Mouse (Mus musculus) left cerebral cortex, postnatal 4 days (tissue): ENCODE results near the gene Hectd1. TPM values are rescaled to one million over a fixed set of nuclear protein-coding genes. Genes with fewer than 3 reads are reported as not detected.

Experiments used
- DNase-seq: peaks from one replicate; pipeline ENCODE4 v3.0.0-alpha.2; 2022
- intact Hi-C: fragments of 180-260 bp; cut with DNase I; formaldehyde crosslinking; loops from one replicate; pipeline ENCODE4 v1.15.1; 2025
- total RNA-seq, 2 experiments: library from RNA; stranded (reverse); gene quantifications; 2 replicates each; pipeline ENCODE4 v1.2.3; 2021

The Hectd1 gene
- total RNA-seq: 10 to 100 TPM; 93.8 to 99.4 TPM

- intact Hi-C loops: loop anchor here (5.0 kb wide), 1 partner anchor 173 kb away; no protein-coding TSS in a partner anchor
- DNase-seq: peak; percentile 78
These were observed at the start of gene Hectd1 for GRCm38 (mm10) chr12:51829290-51830076. Hectd1 (minus strand) TSS chr12:51829536.

DNA sequence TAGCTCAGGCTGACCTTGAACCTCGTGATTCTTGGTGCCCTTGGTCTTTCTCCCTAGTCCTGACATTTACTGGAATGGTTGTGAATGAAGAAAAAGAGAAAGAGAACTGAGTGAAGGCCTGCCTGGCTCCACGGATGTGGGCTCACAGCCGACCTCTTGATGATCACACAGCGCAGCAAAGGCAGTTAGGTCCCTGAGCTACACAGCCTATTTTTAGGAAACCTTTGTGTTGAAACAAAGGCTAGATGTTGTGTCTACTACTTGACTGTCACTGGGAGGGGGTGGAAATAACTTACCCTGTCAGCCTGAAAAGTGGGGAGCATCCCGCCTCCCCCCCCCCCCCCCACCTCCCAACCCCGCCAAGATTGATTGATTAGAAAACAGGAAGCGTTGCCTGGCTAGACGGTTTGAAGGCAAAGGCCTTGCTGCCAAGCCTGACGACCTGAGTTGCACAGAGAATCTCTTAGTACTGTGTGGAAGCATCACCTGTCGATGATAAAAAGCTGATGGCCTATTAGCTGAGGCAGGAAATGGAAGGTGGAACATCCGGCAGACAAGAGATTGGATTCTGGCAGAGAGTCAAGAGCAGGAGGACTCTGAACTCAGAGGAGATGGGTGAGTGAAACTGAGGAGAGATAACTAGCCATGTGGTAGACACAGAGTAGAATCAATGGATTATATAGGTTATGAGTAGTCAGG lies 42.3 kb upstream of the Hectd1 start:
- intact Hi-C loops: no loop called here
- DNase-seq: no peak

- DNase-seq: no peak
- intact Hi-C loops: no loop called here
These were observed 40.2 kb upstream of the Hectd1 start for GRCm38 (mm10) chr12:51869511-51869910.

DNA sequence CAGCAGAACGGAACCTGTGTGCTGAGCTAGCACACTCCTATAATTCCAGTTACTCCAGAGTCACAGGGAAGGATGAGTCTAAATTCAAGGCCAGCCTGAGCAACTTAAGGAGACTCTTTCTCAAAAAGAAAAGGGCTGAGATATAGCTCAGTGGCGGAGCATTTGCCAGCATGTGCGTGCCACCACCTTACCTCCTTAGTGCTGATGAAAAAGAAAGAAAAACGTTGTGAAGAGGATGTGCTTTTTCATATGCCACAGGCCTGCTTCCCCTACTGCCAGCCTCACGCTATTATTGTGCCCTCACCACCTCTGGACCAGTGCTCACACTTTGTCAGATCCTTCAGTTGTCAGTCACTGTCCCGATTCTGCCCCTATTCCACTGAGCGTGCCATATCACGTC lies 37.7 kb upstream of the Hectd1 start:
- intact Hi-C loops: no loop called here

DNA sequence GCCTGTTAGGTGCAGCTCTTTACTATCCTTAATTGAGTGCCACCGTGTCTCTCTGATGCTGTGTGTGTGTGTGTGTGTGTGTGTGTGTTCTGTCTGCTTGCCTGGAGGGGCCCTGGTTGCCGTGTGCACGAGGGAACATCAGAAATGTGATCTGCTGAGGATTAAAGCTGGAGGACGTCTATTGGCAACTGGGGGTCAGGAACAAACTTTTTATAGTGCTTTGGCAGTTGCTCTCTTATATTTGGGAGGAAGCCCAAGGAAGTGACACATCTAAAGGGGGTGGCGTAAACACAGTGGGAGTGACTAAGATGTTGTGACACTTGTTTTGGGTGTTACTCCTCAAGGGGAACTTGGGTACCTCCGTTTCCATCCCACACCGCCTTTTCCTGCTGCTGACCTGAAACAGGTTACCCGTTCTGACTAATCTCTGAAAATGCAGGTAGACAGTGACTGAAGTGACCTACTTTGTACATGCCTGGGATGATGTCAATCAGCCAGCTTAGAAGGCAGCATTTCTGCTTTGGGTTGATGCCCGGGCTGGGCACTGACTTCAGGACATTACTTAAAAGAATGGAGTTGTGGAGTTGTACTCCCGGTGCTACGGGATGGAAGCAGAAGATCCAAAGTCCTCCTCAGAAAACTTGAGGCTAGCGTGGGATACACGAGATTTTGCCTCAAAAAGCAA lies 37.0 kb upstream of the Hectd1 start:
- peak; percentile 8 for DNase-seq
- intact Hi-C loops: no loop called here

More for the DNA sequence above, 37.7 kb upstream of the Hectd1 start:
- DNase-seq: no peak

GRCm38 (mm10) chr12:51865790-51866179 lies 36.4 kb upstream of the Hectd1 start:
- no peak for DNase-seq

GRCm38 (mm10) chr12:51865061-51865789 lies 35.9 kb upstream of the Hectd1 start:
- intact Hi-C loops: no loop called here

More at GRCm38 (mm10) chr12:51865790-51866179, 36.4 kb upstream of the Hectd1 start:
- intact Hi-C loops: no loop called here

GRCm38 (mm10) chr12:51863116-51864002 lies 34.0 kb upstream of the Hectd1 start:
- no peak for DNase-seq
- intact Hi-C loops: no loop called here

More at GRCm38 (mm10) chr12:51865061-51865789, 35.9 kb upstream of the Hectd1 start:
- no peak for DNase-seq

DNA sequence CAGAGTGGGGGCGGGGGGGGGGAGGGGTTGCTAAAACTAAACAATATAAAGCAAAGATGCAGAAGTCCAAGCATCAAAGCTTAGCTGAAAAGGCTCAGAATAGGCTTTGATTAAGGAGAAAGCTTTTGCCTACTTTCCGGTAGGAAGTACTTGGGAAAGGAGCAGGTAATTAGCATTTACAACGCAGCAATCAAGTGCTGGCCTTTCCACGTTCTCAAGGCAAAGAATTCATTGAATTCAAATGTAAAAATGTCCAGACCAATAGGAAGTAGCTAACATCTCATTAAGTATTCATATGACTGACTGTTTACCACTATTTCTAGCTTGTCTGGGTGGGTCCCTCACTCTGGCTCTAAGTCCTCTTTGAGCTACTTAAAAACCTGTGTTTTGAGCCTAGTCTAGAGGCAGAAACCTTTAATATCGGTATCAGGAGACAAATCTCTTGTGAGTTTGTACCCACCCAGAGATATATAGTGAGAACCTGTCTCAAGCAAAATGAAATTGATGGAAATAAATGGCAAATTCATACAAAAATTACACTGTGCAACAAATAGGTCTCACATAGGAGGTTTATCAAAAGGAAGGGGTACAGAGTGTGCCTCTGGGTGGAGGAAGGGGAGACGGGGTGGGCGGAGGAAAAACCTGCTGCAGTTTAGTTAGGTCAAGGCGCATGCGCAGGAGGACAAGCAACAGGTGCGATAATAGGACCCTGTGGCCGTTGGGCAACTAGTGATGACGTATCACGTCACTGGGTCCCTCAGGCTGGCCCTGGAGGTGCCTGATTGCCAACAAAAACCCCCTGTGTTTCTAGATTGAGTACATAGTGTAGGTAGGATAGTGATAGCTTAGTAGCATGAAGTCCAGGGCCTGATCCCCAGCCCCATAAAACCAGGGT lies 29.0 kb upstream of the Hectd1 start:
- intact Hi-C loops: no loop called here
- DNase-seq: no peak

DNA sequence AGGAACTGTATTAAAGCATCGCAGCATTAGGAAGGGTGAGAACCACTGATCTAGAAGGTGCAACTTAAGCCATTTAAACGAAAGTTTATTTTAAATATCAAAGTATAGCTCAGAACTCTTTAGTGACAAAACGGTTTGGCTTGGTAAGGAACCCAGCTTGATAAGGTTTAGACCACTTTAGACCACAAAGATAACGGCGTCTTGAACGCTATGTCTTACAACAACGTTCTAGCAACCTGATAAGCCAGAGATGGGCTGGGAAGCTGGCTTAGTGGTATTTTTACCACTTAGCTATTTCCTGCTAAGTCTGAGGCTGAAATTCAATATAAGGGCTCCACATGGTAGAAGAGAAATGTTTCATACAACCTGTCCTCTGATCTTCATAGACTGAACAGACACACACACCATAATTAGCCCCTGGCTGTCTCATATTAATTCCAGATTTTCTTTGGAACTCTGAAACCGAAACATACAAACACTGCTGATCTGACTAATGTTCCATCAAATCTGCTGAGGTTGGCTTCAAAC lies 27.5 kb upstream of the Hectd1 start:
- no peak for DNase-seq
- intact Hi-C loops: no loop called here

DNA sequence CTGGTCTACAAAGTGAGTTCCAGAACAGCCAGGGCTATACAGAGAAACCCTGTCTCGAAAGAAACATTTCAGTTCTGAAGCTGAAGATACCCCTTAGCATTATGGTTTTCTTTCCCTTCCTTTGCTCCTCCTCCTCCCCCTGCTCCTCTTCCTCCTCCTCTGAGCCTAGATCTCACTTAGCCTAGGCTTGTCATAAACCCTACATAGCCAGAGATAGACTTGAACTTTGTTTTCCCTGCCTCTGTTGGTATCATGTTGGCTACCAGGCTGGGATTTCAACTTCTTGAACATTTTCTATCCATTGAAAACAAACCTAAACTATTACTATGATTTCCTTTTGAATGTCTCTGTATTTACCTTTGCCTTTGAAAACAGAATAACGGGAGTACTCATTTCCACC lies 26.5 kb upstream of the Hectd1 start:
- intact Hi-C loops: no loop called here

DNA sequence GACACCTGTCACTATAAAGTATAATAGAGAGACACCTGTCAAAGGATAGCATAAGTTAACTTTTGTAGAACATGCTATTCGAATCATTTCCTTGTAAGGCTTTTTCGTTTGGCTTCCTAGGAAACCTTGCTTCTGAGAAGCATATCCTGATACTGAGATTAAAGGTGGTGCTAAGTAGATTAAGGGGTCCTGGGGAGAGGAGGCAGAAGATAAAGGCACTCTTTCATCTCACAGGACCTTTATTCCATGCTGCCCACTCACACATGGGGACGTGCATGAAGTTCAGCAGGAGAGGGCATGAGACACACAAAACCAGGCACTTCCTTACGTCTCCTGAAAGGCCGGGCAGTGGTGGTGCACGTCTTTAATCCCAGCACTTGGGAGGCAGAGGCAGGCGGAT lies 26.1 kb upstream of the Hectd1 start:
- intact Hi-C loops: no loop called here
- no peak for DNase-seq

More for the DNA sequence above, 26.5 kb upstream of the Hectd1 start:
- DNase-seq: no peak

DNA sequence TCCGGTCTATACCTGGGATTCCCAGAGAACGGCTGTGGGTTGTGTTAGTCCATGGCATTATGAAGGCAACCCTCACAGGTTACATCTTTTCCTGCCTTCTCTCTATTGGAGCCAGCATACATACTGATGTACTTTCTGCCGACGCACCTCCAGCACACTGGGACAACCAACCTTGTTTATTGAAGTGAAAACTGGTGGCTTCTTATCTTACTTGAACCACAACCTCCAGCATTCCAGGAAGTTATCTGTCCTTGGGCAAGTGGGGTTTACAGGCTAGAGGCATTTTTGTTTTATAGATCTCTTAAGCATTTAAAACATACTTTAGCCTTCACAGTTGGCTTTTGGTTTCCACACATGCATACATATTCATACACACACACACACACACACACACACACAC lies 22.3 kb upstream of the Hectd1 start:
- DNase-seq: no peak
- intact Hi-C loops: no loop called here

GRCm38 (mm10) chr12:51851155-51851554 lies 21.8 kb upstream of the Hectd1 start:
- DNase-seq: no peak
- intact Hi-C loops: no loop called here

DNA sequence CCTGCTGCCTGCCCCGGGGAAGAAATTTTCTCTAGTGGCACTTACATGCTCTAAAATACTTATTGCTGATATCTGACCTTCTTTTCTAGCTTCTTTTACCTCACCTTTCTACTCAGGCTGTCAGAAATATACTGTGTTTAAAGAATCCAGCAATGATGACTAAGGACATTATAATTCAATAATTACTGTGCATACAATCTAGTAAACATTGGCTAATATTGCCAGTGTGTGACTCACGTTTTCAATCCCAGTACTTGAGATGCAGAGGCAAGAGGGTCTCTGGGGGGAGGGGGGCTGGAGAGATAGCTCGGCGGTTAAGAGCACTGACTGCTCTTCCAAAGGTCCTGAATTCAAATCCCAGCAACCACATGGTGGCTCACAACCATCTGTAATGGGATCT lies 21.0 kb upstream of the Hectd1 start:
- DNase-seq: no peak
- intact Hi-C loops: no loop called here

DNA sequence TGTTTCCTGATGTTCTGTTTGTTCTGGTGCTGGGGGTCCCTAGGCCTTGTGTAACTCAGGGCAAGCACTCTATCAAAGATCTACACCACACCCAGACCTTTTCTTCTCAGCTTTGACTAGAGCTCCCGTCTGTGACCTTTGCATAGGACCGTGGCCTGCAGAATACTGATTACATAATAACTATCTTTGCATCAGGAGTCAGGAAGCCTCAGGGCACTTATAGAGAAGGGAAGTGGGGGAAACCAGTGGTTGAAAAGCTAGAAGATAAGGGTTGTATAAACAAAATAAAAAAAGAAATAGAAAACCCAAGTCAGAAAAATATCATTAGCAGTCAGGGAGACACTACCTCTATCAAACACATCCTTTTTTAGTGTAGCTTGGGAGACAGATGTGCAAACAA lies 20.6 kb upstream of the Hectd1 start:
- no peak for DNase-seq
- intact Hi-C loops: no loop called here

DNA sequence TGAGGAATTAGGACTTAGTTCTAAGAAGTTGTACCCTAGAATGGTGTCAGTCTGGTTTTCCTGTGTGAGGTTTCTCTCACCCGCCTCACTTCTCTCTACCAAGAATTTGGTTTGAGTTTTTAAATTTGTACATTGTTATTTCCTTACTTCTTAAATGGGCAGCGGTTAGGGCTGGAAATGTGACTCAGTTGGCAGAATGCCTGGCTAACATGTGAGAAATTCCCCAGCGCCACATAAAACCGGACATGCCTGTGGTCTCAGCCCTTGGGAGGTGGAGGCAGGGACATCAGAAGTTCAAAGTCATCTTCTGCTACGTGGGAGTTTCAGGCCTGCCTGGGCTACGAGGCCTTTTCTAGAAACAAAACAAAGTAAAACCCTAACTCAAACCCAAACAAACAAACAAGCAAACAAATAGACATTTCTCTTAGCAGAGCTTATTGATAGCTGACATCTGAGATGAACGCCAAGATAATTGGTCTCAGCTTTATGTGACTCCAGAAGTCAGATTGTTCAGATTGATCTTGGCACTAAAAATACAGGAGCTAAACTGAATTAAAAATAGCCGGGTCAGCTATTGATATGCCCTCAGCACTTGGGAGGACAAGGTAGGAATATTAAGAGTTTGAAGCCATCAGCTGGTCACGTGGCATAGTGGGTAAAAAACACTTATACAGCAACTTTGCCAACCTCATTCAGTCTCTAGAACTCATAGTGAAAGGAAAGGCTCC lies 18.8 kb upstream of the Hectd1 start:
- DNase-seq: no peak
- intact Hi-C loops: no loop called here

- intact Hi-C loops: no loop called here
- DNase-seq: no peak
These were observed 15.9 kb upstream of the Hectd1 start for GRCm38 (mm10) chr12:51845261-51845660.
